In genomic region chr4:135120342-135121100, GRCm38 (mm10) we compare ENCODE assay signal across 11 mouse cellular contexts. TPM values are rescaled to one million over a fixed set of nuclear protein-coding genes. Genes with fewer than 3 reads are reported as not detected.
DNase-seq lines count a peak whose midpoint lies in the region; ATAC-seq and TF ChIP-seq lines count a peak whose summit lies in the region.
"Had no signal": no experiment of that assay in that cellular context is flagged by ENCODE, and none has a peak within 500 bp of the region (broad histone marks: within the 10 kb centered on the region; RNA-seq: fewer than 3 reads in every experiment).

TSS of gene Runx3 (plus strand) at chr4:135120652.

- peaks cover 5% of the 10 kb centered on the region; the same call in 1 of the 2 replicates for H3K27me3 ChIP-seq in E14TG2a.4 (ENCODE audit: insufficient read depth, low read length)
- H3K27me3 ChIP-seq in limb, embryonic 11.5 days (ENCODE audit: control insufficient read depth, insufficient read depth, low read length): no peaks in the 10 kb centered on the region
- no peaks in the 10 kb centered on the region for H3K27me3 ChIP-seq in cerebellum, adult 2 months (ENCODE audit: control insufficient read depth, insufficient read depth, low read length)
- H3K27me3 ChIP-seq: neural tube, embryonic 15.5 days had no signal

- H3K36me3 ChIP-seq in E14TG2a.4 (ENCODE audit: insufficient read depth, low read length): no peaks in the 10 kb centered on the region
- no peaks in the 10 kb centered on the region for H3K36me3 ChIP-seq in limb, embryonic 11.5 days (ENCODE audit: control insufficient read depth, insufficient read depth, low read length)
- H3K36me3 ChIP-seq: forebrain, embryonic 10.5 days; neural tube, embryonic 15.5 days had no signal

- H3K4me1 ChIP-seq in E14TG2a.4 (replicated peaks; ENCODE audit: low read depth, low read length): peaks cover 45% of the 10 kb centered on the region
- H3K4me1 ChIP-seq in limb, embryonic 11.5 days (ENCODE audit: control insufficient read depth, insufficient read depth, low read length): peaks cover 5% of the 10 kb centered on the region; the same call in 1 of the 2 replicates
- H3K4me1 ChIP-seq in cerebellum, adult 2 months (ENCODE audit: control insufficient read depth, insufficient read depth, low read length): no peaks in the 10 kb centered on the region
- H3K4me1 ChIP-seq: neural tube, embryonic 15.5 days had no signal

- no peak within 1 kb of the TSS for H3K4me2 ChIP-seq in limb, embryonic 11.5 days (ENCODE audit: low read depth, severe bottlenecking)
- H3K4me2 ChIP-seq: neural tube, embryonic 15.5 days had no signal

- intact Hi-C loops in left cerebral cortex, postnatal 25 days (cut with DNase I): no loop called here
- intact Hi-C loops in heart, postnatal 14 days (cut with DNase I): no loop called here

- no peak within 1 kb of the TSS; the same call in 1 of the 2 replicates for H3K9ac ChIP-seq in limb, embryonic 11.5 days (ENCODE audit: low read length)
- H3K9ac ChIP-seq: neural tube, embryonic 15.5 days had no signal

- TF ChIP-seq POLR2A in cerebellum, adult 2 months (IDR thresholded peaks at IDR 0.05; ENCODE audit: borderline replicate concordance, insufficient read depth, low read length): no peak

- no peak for TF ChIP-seq CTCF in E14TG2a.4 (conservative IDR thresholded peaks at IDR 0.05; ENCODE audit: low read length)
- TF ChIP-seq CTCF in cerebellum, adult 2 months (IDR thresholded peaks at IDR 0.05; ENCODE audit: borderline replicate concordance, insufficient read depth, low read depth, low read length): no peak

- no peak within 1 kb of the TSS for H3K27ac ChIP-seq in limb, embryonic 11.5 days (replicated peaks; ENCODE audit: low read depth, low read length)
- H3K27ac ChIP-seq in cerebellum, adult 2 months (ENCODE audit: insufficient read depth, low read length): no peak within 1 kb of the TSS
- H3K27ac ChIP-seq: forebrain, embryonic 10.5 days; neural tube, embryonic 15.5 days had no signal

- ATAC-seq in limb, embryonic 11.5 days (ENCODE audit: insufficient number of reproducible peaks, low FRiP score, low TSS enrichment, low read depth): 0 out of 2 replicates have a peak, but pooled peaks have one; percentile 37

- WGBS in limb, embryonic 11.5 days: 81% methylated on average over 18 of the region's 18 CpGs
- WGBS in cerebellum, adult 2 months: 86% methylated on average over 18 of the region's 18 CpGs

- peak; percentile 11 for DNase-seq in 3T3-L1 (ENCODE audit: low read depth, low spot score)
- no peak for DNase-seq in limb, embryonic 11.5 days (ENCODE audit: low spot score)
- peak; percentile 93 for DNase-seq in naive thymus-derived CD4-positive, alpha-beta T cell, adult 2 months (ENCODE audit: low read depth)
- no peak for DNase-seq in left cerebral cortex, postnatal 25 days (ENCODE audit: low spot score in 2 of 2)
- DNase-seq in cerebellum, postnatal 36 days: no peak
- no peak for DNase-seq in cerebellum, adult 2 months
- no peak for DNase-seq in heart, postnatal 14 days
- DNase-seq: heart, postnatal 4 days had no signal

- H3K9me3 ChIP-seq in E14TG2a.4 (ENCODE audit: low read length): no peaks in the 10 kb centered on the region
- H3K9me3 ChIP-seq in limb, embryonic 11.5 days (ENCODE audit: control insufficient read depth, low read length): no peaks in the 10 kb centered on the region
- H3K9me3 ChIP-seq: forebrain, embryonic 10.5 days; neural tube, embryonic 15.5 days had no signal

- H3K4me3 ChIP-seq in E14TG2a.4 (replicated peaks; ENCODE audit: low read length): peak within 1 kb of the TSS; percentile 32; the same call in 1 of the 2 replicates
- H3K4me3 ChIP-seq in limb, embryonic 11.5 days (ENCODE audit: low read depth, low read length): no peak within 1 kb of the TSS
- no peak within 1 kb of the TSS for H3K4me3 ChIP-seq in cerebellum, adult 2 months (replicated peaks; ENCODE audit: insufficient read depth, low read depth, low read length)
- H3K4me3 ChIP-seq: forebrain, embryonic 10.5 days; neural tube, embryonic 15.5 days had no signal

RNA-seq across cellular contexts. Expression of gene Runx3, which starts in this region (rescaled TPM):
- 0.57 and 0.61 TPM in 2 replicates for polyA plus RNA-seq in limb, embryonic 11.5 days (2014; fragmentation: Nextera tagmentation; extraction: Ambion mirVana)
- total RNA-seq in left cerebral cortex, postnatal 25 days (2021): not detected
- 0.05 TPM in 1 of 2 replicates, not detected in the other for polyA plus RNA-seq in cerebellum, adult 2 months (2012; rRNA removed)
- total RNA-seq in heart, postnatal 14 days (2021): 1 to 10 TPM in 1 of 2 experiments, under 1 TPM in 1; 0.72 to 2.4 TPM

Comparison
In these comparisons a context has a peak if more than half of its experiments do, and no peak if none do; other contexts are left out.
1. Peak in ATAC-seq in limb, embryonic 11.5 days; RNA of the gene not detected or under 1 TPM.
2. DNase-seq: peak in 3T3-L1 (single experiment) and naive thymus-derived CD4-positive, alpha-beta T cell, adult 2 months (single experiment); none in limb, embryonic 11.5 days (single experiment), left cerebral cortex, postnatal 25 days (0 of 2), cerebellum, postnatal 36 days (0 of 2), cerebellum, adult 2 months (0 of 2) and heart, postnatal 14 days (0 of 2).